Mouse (Mus musculus) right cerebral cortex, adult 2 months (tissue): ENCODE results near the gene Ptpn11.
"Not testable (repeated sequence)": the region's sequence is repeated elsewhere in the genome, so short reads cannot be mapped to it uniquely, and the experiment has no call there.

Experiments
- DNase-seq, 2 experiments: peaks; one replicate each; pipeline ENCODE4 v3.0.0; 2021 to 2022; ENCODE audit warnings: low spot score in 2 of 2

Ptpn11 gene

GRCm38 (mm10) chr5:121190836-121191583, at the start of gene Ptpn11:
Gene Ptpn11, minus strand, starts transcription at chr5:121191397.
- peak; percentile 74 to 75 for DNase-seq

DNA sequence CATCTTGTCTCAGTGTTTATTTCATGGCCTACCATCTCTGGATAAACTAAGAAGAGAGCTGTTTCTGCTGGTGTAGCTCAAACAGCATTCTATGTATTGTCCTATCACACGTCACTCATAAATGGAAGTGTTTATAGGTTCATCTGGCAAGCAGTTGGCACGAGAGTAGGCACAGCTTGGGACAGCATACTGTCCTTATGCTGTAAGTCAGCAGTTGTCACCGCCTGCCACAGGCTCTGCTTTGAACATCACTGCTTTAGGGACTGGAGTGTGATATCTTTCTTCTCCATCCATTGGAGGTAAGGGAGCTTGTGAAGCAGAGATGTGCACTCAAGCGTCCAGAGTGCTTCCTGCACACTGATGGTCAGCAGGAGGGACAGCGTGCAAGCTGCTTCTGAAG, 48.6 kb upstream of the Ptpn11 start:
- DNase-seq: no peak

DNA sequence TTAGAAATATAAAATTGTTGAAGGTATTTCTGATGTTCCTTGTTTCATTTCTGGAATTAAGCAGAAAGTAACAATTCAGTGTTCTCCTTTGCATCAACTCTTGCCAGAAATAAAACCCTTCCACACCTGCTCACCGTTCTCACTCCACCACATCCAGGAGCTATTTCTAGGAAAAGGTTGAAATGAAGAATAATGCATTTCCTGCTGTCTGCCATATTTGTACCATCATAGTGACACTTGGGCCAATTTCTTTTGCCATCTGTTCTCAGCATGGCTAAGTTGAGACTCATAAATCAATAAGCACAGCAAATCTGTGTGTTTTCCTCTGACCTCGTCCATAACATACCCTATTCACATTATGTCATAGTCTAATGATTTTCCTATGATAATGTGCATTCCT, 47.0 kb upstream of the Ptpn11 start:
- no peak for DNase-seq

DNA sequence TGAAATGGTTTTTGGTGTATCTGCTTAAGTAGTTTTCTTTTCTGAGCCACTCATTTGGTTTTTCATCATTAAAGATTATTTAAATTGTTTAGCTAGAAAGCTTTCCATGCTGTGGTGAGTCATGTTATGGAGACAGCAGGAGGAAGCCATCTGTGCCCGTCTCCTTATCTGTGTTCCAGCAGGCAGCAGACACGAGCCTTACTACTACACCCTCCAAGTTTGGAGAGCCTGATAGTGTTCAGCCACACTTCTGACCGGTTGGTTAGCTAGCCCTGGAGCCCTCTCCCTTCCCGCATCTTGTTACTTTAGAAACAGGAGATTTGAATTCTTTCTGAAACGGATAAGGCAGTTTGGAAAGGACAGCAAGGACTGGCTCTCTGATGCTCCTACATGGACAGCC, 45.0 kb upstream of the Ptpn11 start:
- DNase-seq: peak; percentile 68 to 73

GRCm38 (mm10) chr5:121233726-121234125, 42.5 kb upstream of the Ptpn11 start:
- no peak for DNase-seq

- DNase-seq: no peak
Measured at GRCm38 (mm10) chr5:121232789-121233188, 41.6 kb upstream of the Ptpn11 start.

DNA sequence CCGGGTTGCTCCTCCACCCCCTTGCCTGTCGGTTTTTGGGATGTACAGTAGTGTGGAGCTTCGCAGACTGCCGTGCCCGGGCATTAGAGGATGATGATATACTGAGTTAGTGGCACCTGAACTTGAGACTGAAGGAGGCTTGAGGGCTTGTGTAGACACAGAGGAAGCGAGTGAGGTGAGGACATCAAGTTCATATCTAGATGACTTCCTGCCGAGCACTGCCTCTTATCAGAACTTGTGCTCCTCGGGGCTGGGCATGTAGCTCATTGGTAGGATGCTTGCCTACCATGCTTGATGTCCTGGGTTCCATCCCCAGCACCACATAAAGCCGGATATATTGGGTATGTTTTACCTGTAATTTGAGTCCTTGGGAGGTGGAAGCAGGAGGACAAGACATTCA, 39.6 kb upstream of the Ptpn11 start:
- no peak for DNase-seq

DNA sequence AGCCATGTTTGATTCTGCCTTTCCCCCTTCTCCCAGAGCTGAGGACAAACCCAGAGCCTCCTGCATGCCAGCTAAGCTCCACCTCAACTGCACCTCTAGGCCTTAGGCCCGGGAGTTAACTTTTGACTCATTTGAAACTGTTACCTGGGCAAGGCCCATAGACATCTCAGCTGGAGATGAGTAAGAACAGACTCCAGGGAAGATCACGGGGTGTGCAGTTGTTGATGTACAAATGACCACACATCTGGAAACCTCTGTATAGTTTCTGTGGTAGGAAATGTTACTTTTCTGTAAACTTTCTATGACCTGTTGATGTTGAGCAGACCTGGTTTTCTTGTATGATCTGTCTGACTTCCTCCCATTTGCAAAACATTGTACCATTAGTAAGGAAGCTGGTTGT, 38.0 kb upstream of the Ptpn11 start:
- DNase-seq: no peak

- DNase-seq: not testable (repeated sequence)
Measured at GRCm38 (mm10) chr5:121227330-121227729, 36.1 kb upstream of the Ptpn11 start.

DNA sequence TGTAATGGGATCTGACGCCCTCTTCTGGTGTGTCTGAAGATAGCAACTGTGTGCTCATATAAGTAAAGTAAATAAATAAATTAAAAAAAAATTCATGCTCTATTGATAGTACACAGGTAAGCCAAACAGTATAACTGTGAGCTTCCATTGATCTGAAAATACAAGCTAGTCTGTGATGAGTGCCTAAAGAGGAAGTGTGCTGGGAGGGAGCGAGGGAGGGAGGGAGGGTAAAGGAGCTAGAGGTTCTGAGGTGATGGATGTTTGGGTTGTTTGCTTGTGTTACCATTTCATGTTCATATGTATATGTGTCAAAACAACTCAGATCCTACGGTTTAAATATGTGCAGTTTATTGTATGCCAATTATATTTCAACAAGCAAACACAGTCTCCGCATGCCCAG, 35.6 kb upstream of the Ptpn11 start:
- no peak for DNase-seq

GRCm38 (mm10) chr5:121226406-121226805, 35.2 kb upstream of the Ptpn11 start:
- no peak for DNase-seq

GRCm38 (mm10) chr5:121225854-121226253, 34.7 kb upstream of the Ptpn11 start:
- DNase-seq: no peak

DNA sequence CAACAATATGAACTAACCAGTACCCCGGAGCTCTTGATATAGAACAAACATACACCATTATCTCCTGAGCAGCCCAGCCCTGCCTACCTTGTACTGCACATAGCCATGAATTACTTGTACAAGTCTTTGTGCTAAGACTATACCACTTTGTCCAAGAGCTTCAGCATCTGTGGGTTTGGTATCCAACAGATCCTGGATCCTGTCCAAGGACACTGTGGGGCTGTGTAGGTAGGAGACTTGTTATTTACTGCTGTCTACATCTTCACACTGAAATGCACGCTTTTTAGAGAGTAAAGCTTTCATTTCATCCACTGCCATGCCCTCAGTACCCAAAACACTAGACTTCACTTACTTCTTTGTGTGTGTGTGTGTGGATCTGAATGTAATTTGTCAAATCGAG, 33.7 kb upstream of the Ptpn11 start:
- no peak for DNase-seq

- DNase-seq: not testable (repeated sequence)
Measured at GRCm38 (mm10) chr5:121224020-121224419, 32.8 kb upstream of the Ptpn11 start.

DNA sequence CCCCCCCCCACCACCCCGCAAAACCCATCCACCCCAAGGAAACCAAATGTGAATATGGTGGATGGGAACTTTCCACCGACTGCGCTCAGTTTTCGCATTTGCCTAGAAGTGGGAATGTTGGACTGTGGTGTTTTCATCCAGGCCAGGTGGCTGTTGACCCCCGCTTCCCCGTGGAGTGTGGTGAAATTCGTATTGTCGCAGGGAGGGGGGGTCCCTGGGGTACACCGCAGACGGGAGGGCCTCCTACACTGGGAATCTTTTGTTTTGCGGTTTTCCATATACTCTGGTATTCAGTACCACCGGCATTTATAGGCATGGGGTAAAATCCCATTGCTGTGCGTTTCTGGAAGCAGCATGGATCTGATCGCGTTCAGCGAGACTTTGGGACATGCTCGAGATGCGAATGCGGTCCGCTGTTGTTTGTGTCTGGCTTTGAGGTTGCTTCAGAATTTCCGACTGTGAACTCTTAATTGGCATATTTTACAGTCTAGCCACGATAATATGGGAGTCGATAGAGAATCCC, 30.2 kb upstream of the Ptpn11 start:
- no peak for DNase-seq

- DNase-seq: peak; percentile 37 to 39
Measured at GRCm38 (mm10) chr5:121220732-121221301, 29.6 kb upstream of the Ptpn11 start.

DNA sequence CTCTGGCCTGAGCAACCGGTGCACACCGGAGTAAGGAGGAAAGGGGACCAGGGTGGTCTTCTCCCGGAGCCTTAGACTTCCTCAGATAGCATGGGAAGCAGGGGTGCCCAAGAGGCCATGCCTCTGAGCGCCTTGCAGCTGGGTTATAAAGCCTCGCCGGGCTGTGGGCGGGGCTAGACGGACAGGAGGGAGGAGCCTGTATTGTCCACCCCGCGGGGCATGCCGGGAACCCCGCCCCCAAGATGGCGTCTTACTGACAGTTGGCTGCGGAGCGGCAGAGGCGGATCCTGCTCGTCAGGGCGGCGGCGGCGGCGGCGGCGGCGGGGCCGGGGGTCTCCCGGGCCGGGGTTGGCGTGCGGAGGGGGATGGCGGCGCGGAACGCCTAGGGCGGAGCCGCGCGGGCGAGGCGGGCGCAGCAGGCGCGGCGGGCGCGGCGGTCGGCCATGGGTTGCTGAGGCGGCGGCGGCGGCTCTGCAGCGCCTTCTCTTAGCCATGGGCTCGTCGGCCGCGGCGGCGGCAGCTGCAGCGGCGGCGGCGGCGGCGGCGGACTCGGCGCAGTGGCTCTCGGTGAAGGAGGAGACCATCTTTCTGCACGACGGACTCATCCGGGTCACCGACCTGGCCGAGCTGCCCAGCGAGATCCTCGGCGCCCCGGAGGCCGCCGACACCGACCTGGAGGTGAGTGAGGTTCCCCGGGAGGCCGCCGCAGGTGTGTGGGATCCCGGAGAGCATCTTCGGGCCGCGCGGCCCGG, 29.0 kb upstream of the Ptpn11 start, which contains the start of gene Hectd4:
Gene Hectd4, plus strand, starts transcription at position 240 of the 752 bp plus-strand sequence.
- peak; percentile 96 to 97 for DNase-seq

DNA sequence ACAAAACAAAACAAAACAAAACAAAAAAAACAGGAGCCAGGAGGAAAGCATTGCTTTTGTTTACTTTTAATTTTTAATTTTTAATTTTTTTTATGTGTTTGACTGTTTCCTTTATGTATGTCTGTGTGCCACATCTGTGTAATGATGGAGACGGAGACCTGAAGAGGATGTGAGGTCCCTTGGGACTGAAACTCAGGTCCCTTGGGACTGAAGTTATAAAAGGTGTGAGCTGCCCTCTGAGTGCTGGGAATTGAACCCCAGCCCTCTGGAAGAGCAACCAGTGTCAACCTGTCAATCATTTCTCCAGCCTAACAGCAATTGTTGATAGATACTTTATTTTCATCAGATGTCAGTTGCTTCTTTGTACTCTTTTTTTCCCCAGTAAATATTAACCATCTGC, 28.0 kb upstream of the Ptpn11 start:
- no peak for DNase-seq

DNA sequence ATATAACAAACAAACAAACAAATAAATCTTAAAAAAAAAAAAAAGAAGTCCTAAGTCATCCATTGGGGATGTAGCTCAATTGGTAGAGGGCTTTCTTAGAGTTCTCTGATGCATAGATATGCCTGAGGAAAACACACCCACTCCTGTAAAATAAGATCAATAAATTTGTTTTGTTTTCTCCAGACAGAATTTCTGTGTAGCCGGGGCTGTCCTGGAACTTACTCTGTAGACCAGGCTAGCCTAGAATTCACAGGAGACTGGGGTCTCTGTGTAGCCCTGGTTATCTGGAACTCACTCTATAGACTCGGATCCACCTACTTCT, 26.1 kb upstream of the Ptpn11 start:
- no peak for DNase-seq

- DNase-seq: not testable (repeated sequence)
Measured at GRCm38 (mm10) chr5:121216584-121217312, 25.6 kb upstream of the Ptpn11 start.

DNA sequence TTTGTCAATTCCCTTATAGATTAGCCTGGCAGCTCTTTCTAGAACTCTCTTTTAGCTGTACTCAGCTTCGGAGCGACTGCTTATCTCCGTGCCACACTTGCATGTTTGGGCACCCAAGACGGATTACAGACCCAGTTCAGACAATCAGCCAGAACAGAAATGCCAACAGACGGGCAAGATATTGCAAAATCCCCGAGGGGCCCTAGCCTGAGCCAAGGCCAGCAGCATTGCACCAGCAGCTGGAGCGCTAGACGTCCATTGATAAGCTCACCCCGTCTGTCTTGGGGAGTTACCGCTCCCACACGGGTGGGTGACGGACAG, 24.9 kb upstream of the Ptpn11 start:
- DNase-seq: no peak
